Mouse (Mus musculus) small intestine, adult 2 months (tissue): ENCODE data around the gene Actr3. TPM values are rescaled to one million over a fixed set of nuclear protein-coding genes. Genes with fewer than 3 reads are reported as not detected.

Experiments
- H3K27ac ChIP-seq: fragments of 200-500 bp; 2 replicates; pipeline ENCODE4 v1.5.1; 2012; ENCODE audit warnings: low read depth, low read length, control low read depth, inconsistent platforms; ENCODE audit not compliant: insufficient read depth
- H3K27me3 ChIP-seq: fragments of 200-500 bp; 2 replicates; pipeline ENCODE4 v1.6.1; 2012; ENCODE audit warnings: mild to moderate bottlenecking, moderate library complexity, low read length, inconsistent platforms; ENCODE audit not compliant: control insufficient read depth, insufficient read depth
- H3K36me3 ChIP-seq: fragments of 200-500 bp; 2 replicates; pipeline ENCODE4 v1.6.1; 2012; ENCODE audit warnings: mild to moderate bottlenecking, low read length, control low read depth, inconsistent platforms; ENCODE audit not compliant: control insufficient read depth, insufficient read depth
- H3K4me1 ChIP-seq: fragments of 200-500 bp; 2 replicates; pipeline ENCODE4 v1.6.1; 2012; ENCODE audit warnings: low read length, inconsistent platforms, mixed read lengths; ENCODE audit not compliant: control insufficient read depth, insufficient read depth, insufficient read length
- H3K4me3 ChIP-seq: fragments of 200-500 bp; 2 replicates; pipeline ENCODE4 v1.5.1; 2012; ENCODE audit warnings: low read depth, mild to moderate bottlenecking, control low read depth, inconsistent platforms, low read length, moderate library complexity
- CTCF ChIP-seq: fragments of 200-500 bp; IDR thresholded peaks from 2 replicates; pipeline ENCODE4 v1.5.1; 2012; ENCODE audit warnings: low read depth, mild to moderate bottlenecking, control low read depth, inconsistent platforms, low read length, moderate library complexity, mixed read lengths; ENCODE audit not compliant: insufficient replicate concordance, insufficient read length; ENCODE audit errors: extremely low read depth
- POLR2A ChIP-seq: fragments of 200-500 bp; IDR thresholded peaks from 2 replicates; pipeline ENCODE4 v1.6.1; 2012; ENCODE audit warnings: low read depth, mild to moderate bottlenecking, control low read depth, inconsistent platforms, low read length, moderate library complexity
- WGBS: fragments of 180-500 bp; shearing (Covaris S2); methylation state at CpG from one replicate; pipeline ENCODE4 v1.1.7; 2018; 5-methylcytosine and 5-hydroxymethylcytosine counted together
- polyA plus RNA-seq: library from polyadenylated mRNA; depleted of rRNA; stranded (reverse); fragments of >200 nt; gene quantifications from 2 replicates; pipeline ENCODE4 v1.2.3, GENCODE M21; 2012; rRNA removed

Gene Actr3
- polyA plus RNA-seq, 1 experiment: 90.9 TPM

GRCm38 (mm10) chr1:125351416-125352037 is 84.0 kb downstream of the Actr3 start:
- 95% methylated on average over 4 of the region's 4 CpGs for WGBS
- no peaks in the 10 kb centered on the region for H3K36me3 ChIP-seq
- H3K27ac ChIP-seq: no peak overlapping the region
- TF ChIP-seq CTCF: no peak
- no peak for TF ChIP-seq POLR2A
- H3K4me3 ChIP-seq: no peak overlapping the region
- no peaks in the 10 kb centered on the region for H3K27me3 ChIP-seq
- H3K4me1 ChIP-seq: no peaks in the 10 kb centered on the region

GRCm38 (mm10) chr1:125350843-125351242 is 84.7 kb downstream of the Actr3 start:
- Histone ChIP-seq H3K27me3 (no peaks in the 10 kb centered on the region), H3K4me1 (no peaks in the 10 kb centered on the region), H3K4me3 (no peak overlapping the region), H3K36me3 (no peaks in the 10 kb centered on the region), H3K27ac (no peak overlapping the region)
- no peak for TF ChIP-seq POLR2A
- no peak for TF ChIP-seq CTCF
- WGBS: 61% methylated on average over 5 of the region's 5 CpGs

GRCm38 (mm10) chr1:125345854-125346253 is 89.7 kb downstream of the Actr3 start:
- WGBS: 91% methylated on average over 9 of the region's 9 CpGs
- no peak overlapping the region for H3K4me3 ChIP-seq
- no peaks in the 10 kb centered on the region for H3K27me3 ChIP-seq
- H3K27ac ChIP-seq: no peak overlapping the region
- no peak for TF ChIP-seq CTCF
- TF ChIP-seq POLR2A: no peak
- H3K36me3 ChIP-seq: no peaks in the 10 kb centered on the region
- no peaks in the 10 kb centered on the region for H3K4me1 ChIP-seq

DNA sequence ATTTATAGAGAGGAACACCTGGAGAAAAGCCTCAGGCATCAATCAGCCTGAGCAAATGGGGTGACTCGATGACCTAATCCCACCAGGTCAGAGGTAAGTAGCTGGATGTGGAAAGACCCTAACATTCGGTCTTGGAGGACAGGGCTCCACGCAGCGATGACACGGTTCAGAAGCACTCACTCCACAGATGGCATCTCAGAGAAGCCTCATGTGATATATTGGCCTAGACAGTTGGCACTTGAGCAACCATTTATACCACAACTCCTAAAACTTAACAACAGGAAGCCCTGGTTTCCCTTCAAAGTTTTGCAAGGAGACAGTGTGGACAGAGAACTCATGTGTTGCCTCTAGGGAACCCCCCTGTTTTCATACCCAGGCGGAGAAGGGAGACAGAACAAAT is 90.1 kb downstream of the Actr3 start:
- H3K27ac ChIP-seq: no peak overlapping the region
- no peak overlapping the region for H3K4me3 ChIP-seq
- H3K36me3 ChIP-seq: no peaks in the 10 kb centered on the region

DNA sequence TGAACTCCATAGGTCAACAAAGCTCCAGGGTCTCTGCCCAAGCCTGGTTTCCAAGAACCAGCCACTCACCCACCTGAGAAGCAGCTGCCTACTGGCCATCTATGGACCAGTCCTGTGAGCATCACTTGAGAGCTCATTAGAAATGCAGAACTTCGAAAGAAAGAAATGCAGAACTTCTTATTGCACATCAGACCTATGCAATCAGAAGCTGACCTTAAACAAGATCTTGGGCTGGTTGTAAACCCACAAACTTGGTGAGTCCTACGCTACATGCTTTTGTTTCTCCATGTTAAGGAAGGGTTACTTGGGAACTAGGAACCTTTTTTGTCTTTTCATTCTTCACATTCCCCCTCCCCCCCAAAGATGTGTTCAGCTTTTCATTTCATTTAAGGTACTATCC is 92.4 kb downstream of the Actr3 start:
- Histone ChIP-seq H3K4me3 (no peak overlapping the region), H3K4me1 (no peaks in the 10 kb centered on the region), H3K27ac (no peak overlapping the region), H3K36me3 (no peaks in the 10 kb centered on the region), H3K27me3 (no peaks in the 10 kb centered on the region)
- WGBS: 73% methylated on average over 2 of the region's 2 CpGs
- no peak for TF ChIP-seq POLR2A
- no peak for TF ChIP-seq CTCF

More for the DNA sequence above, 90.1 kb downstream of the Actr3 start:
- TF ChIP-seq POLR2A: no peak
- TF ChIP-seq CTCF: no peak
- H3K27me3 ChIP-seq: no peaks in the 10 kb centered on the region
- WGBS: 92% methylated on average over 6 of the region's 6 CpGs
- H3K4me1 ChIP-seq: no peaks in the 10 kb centered on the region

Other genes with a start within 250 kb of the Actr3 start
- 14.4 and 29.4 TPM in 2 replicates for gene Slc35f5, start 124.9 kb upstream of the Actr3 start, polyA plus RNA-seq
- gene Gpr39, start 241.3 kb upstream of the Actr3 start, polyA plus RNA-seq: 10.6 and 45.4 TPM in 2 replicates